Mouse (Mus musculus): ENCODE measurements around the gene Ccdc15. TPM values are rescaled to one million over a fixed set of nuclear protein-coding genes. Genes with fewer than 3 reads are reported as not detected.

Ccdc15 gene
- total and polyA plus RNA-seq, 2 experiments from 2014 or later: 0.99 to 2.5 TPM

DNA sequence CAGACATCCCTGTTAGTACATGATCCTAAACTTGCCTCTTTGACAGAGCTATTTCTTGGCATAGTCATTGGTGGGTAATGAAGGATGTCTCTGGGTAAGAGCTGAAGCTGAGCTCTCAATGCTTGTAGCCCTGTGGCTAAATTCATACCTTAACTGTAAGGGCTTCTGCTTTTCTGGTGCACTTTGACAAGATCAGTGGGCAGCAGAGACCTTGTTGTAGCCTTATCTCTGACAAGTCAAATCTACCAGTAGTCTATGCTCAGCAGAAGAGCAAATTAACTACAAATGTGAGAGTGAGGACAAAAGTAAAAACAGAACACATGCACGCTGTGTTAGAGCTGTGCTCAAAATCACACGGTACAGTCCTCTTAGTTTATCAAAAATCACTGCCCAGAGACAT, 81.6 kb downstream of the Ccdc15 start:
- Histone ChIP-seq H3K27ac (ENCODE audit: low read depth) (no peak overlapping the region), H3K9me3 (replicated peaks; ENCODE audit: control insufficient read depth, low read length) (no peaks in the 10 kb centered on the region), H3K4me1 (ENCODE audit: control insufficient read depth, insufficient read depth) (no peaks in the 10 kb centered on the region), H3K27me3 (ENCODE audit: control insufficient read depth, insufficient read depth, low read length) (no peaks in the 10 kb centered on the region), H3K9ac (replicated peaks; ENCODE audit: low read depth, low read length) (no peak overlapping the region), H3K4me3 (ENCODE audit: low read depth, low read length) (no peak overlapping the region), H3K36me3 (replicated peaks; ENCODE audit: control insufficient read depth, insufficient read depth, low read length) (no peaks in the 10 kb centered on the region), H3K4me2 (ENCODE audit: low read depth, low read length) (no peak overlapping the region)
- 85% methylated on average over 2 of the region's 2 CpGs for WGBS
- no peak for TF ChIP-seq EP300 (IDR thresholded peaks at IDR 0.05; ENCODE audit: low read depth)
- no peak for TF ChIP-seq CTCF (IDR thresholded peaks at IDR 0.05; ENCODE audit: low read depth)
- ATAC-seq (ENCODE audit: insufficient read depth, low read depth) (no peak), DNase-seq (ENCODE audit: low spot score) (no peak)

DNA sequence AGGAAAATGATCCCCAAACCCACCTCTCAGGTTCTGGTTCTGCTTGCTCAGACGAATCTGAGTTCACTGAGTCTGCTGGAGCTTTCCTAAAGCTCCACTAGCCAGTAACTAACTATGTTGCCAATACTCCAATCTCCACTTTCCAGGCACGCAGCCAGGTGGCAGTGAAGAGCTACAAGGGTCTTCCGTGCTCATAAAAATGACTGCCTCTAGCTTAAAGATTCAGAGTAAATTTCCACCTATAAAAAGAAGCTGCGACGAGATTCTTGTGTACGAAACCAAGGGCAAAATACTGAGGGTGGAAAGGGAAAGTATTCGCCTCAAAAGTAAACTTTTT, 92.4 kb downstream of the Ccdc15 start:
- peak; percentile 66; the same call in 1 of the 2 replicates for ATAC-seq (ENCODE audit: insufficient read depth, low read depth)
- TF ChIP-seq CTCF (IDR thresholded peaks at IDR 0.05; ENCODE audit: low read depth) (peak; percentile 80), EP300 (IDR thresholded peaks at IDR 0.05; ENCODE audit: low read depth) (no peak)

DNA sequence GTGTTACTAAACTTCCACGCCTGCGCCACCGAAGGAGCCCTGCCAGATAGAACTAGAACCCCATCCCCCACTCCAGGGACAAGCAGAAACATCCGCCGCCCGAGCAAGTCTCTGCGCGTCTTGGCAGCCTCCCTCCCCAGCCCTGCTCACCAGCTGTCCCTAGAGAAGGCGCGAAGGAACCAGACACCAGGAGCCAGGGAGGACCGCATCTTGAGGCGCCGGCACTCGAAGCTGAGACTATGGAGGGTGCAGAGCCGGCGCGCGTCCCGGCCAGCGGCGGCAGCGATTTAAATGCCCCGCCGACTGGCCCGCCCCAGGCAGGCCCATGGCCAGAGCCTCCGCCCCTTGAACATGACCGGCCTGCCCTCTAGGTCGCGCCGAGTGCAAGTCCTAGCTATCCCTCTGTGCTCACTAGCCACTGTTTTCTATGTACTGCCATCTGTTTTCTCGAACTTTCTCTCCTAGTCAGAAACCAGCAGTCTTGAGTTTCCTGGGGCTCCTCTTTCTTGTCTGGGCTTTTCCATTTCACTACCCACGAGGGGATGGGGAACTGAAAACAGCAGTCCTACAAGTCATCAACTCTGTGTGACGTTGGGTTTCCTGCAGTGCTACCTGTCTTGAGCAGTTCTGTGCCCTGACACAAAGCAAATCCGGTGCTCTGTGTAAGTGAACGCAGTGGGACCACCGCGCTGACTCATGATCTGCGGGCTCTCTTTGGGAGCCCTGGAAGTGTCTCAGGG, 92.9 kb downstream of the Ccdc15 start, which contains the start of gene Slc37a2:
Gene Slc37a2, minus strand, starts transcription at position 590 of the 740 bp plus-strand sequence.
- no peaks in the 10 kb centered on the region for H3K36me3 ChIP-seq (replicated peaks; ENCODE audit: control insufficient read depth, insufficient read depth, low read length)
- no peak for TF ChIP-seq CTCF (IDR thresholded peaks at IDR 0.05; ENCODE audit: low read depth)
- TF ChIP-seq EP300 (IDR thresholded peaks at IDR 0.05; ENCODE audit: low read depth): no peak
- H3K9ac ChIP-seq (replicated peaks; ENCODE audit: low read depth, low read length): peak within 1 kb of the TSS; percentile 39; the same call in 1 of the 2 replicates
- peak within 1 kb of the TSS; percentile 92 for H3K4me2 ChIP-seq (ENCODE audit: low read depth, low read length)
- no peaks in the 10 kb centered on the region for H3K9me3 ChIP-seq (replicated peaks; ENCODE audit: control insufficient read depth, low read length)
- no peaks in the 10 kb centered on the region for H3K27me3 ChIP-seq (ENCODE audit: control insufficient read depth, insufficient read depth, low read length)
- DNase-seq (ENCODE audit: low spot score) (peak; percentile 64), ATAC-seq (ENCODE audit: insufficient read depth, low read depth) (peak; percentile 90)
- peak within 1 kb of the TSS; percentile 53 for H3K4me3 ChIP-seq (ENCODE audit: low read depth, low read length)
- WGBS: 2% methylated on average over 38 of the region's 38 CpGs
- peaks cover 5% of the 10 kb centered on the region; the same call in 1 of the 2 replicates for H3K4me1 ChIP-seq (ENCODE audit: control insufficient read depth, insufficient read depth)
- H3K27ac ChIP-seq (ENCODE audit: low read depth): peak within 1 kb of the TSS; percentile 62; the same call in 1 of the 2 replicates

More for the DNA sequence above, 92.4 kb downstream of the Ccdc15 start:
- peak overlapping the region; percentile 39; the same call in 1 of the 2 replicates for H3K9ac ChIP-seq (replicated peaks; ENCODE audit: low read depth, low read length)
- 28% methylated on average over 7 of the region's 7 CpGs for WGBS
- peak; percentile 83 for DNase-seq (ENCODE audit: low spot score)
- H3K4me2 ChIP-seq (ENCODE audit: low read depth, low read length): peak overlapping the region; percentile 92
- peak overlapping the region; percentile 62; the same call in 1 of the 2 replicates for H3K27ac ChIP-seq (ENCODE audit: low read depth)
- no peaks in the 10 kb centered on the region for H3K9me3 ChIP-seq (replicated peaks; ENCODE audit: control insufficient read depth, low read length)
- H3K27me3 ChIP-seq (ENCODE audit: control insufficient read depth, insufficient read depth, low read length): no peaks in the 10 kb centered on the region
- H3K4me1 ChIP-seq (ENCODE audit: control insufficient read depth, insufficient read depth): peaks cover 5% of the 10 kb centered on the region; the same call in 1 of the 2 replicates
- no peaks in the 10 kb centered on the region for H3K36me3 ChIP-seq (replicated peaks; ENCODE audit: control insufficient read depth, insufficient read depth, low read length)
- H3K4me3 ChIP-seq (ENCODE audit: low read depth, low read length): peak overlapping the region; percentile 53

DNA sequence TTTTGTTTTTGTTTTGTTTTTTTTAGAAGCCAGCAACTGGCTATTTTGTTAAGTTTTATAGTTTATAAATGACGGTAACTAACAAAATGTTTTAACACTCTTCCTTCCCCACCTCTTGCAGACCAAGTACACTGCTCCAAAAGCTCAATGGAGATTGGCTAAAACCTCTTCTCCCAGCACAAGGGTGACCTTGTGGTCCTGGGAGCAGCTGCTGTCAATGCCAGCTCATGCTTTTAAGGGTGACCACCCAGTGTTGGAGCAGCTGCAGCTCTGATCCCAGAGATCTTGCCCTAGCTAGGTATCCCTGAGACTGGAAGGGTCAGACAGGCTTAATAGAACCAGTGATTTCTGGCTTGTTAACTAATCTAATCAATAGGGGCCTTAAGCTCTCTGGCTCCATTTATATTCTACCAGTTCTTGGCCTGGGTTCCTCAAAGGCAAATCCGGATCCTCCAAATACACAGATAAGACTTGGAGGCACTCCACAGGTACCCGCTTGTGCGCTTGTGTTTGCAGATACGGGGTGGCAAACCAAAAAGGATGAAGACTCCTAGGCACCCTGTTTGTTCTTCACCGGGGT, 93.6 kb downstream of the Ccdc15 start:
- ATAC-seq (ENCODE audit: insufficient read depth, low read depth): no peak
- Histone ChIP-seq H3K27me3 (ENCODE audit: control insufficient read depth, insufficient read depth, low read length) (no peaks in the 10 kb centered on the region), H3K9me3 (replicated peaks; ENCODE audit: control insufficient read depth, low read length) (no peaks in the 10 kb centered on the region), H3K4me1 (ENCODE audit: control insufficient read depth, insufficient read depth) (peaks cover 5% of the 10 kb centered on the region; the same call in 1 of the 2 replicates), H3K27ac (ENCODE audit: low read depth) (no peak overlapping the region), H3K36me3 (replicated peaks; ENCODE audit: control insufficient read depth, insufficient read depth, low read length) (no peaks in the 10 kb centered on the region), H3K4me3 (ENCODE audit: low read depth, low read length) (peak overlapping the region; percentile 53), H3K4me2 (ENCODE audit: low read depth, low read length) (peak overlapping the region; percentile 92), H3K9ac (replicated peaks; ENCODE audit: low read depth, low read length) (peak overlapping the region; percentile 39; the same call in 1 of the 2 replicates)
- WGBS: 14% methylated on average over 6 of the region's 6 CpGs
- no peak for TF ChIP-seq EP300 (IDR thresholded peaks at IDR 0.05; ENCODE audit: low read depth)
- no peak for TF ChIP-seq CTCF (IDR thresholded peaks at IDR 0.05; ENCODE audit: low read depth)
- no peak for DNase-seq (ENCODE audit: low spot score)

DNA sequence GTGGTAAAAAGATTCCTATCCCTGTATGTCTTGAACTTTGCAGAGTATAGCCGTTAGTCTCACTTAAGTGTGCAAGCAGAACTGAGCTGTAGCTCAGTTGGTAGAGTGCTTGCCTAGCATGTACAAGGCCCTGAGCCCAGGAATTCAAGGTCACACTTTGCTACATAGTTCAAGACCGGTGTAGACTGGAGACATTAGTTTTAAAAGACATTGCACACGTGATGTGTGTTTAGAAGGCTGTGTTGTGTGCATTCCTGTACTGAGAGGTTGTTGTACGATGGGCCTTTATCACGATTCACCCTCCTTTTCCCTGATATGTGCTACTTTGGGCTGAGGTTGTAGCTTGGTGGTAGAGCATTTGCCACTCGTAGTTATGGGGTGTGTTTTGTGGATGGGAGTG, 97.6 kb downstream of the Ccdc15 start:
- ATAC-seq (ENCODE audit: insufficient read depth, low read depth): no peak
- no peak overlapping the region for H3K9ac ChIP-seq (replicated peaks; ENCODE audit: low read depth, low read length)
- TF ChIP-seq CTCF (IDR thresholded peaks at IDR 0.05; ENCODE audit: low read depth) (no peak), EP300 (IDR thresholded peaks at IDR 0.05; ENCODE audit: low read depth) (no peak)
- no peak overlapping the region for H3K27ac ChIP-seq (ENCODE audit: low read depth)
- H3K9me3 ChIP-seq (replicated peaks; ENCODE audit: control insufficient read depth, low read length): no peaks in the 10 kb centered on the region
- no peak for DNase-seq (ENCODE audit: low spot score)
- H3K4me2 ChIP-seq (ENCODE audit: low read depth, low read length): no peak overlapping the region
- WGBS: 74% methylated on average over 6 of the region's 6 CpGs
- no peaks in the 10 kb centered on the region for H3K36me3 ChIP-seq (replicated peaks; ENCODE audit: control insufficient read depth, insufficient read depth, low read length)
- peaks cover 9% of the 10 kb centered on the region; the same call in 1 of the 2 replicates for H3K4me1 ChIP-seq (ENCODE audit: control insufficient read depth, insufficient read depth)
- no peak overlapping the region for H3K4me3 ChIP-seq (ENCODE audit: low read depth, low read length)
- H3K27me3 ChIP-seq (ENCODE audit: control insufficient read depth, insufficient read depth, low read length): no peaks in the 10 kb centered on the region

All from heart, postnatal 0 days (tissue).